Mouse (Mus musculus): ENCODE data around the gene Stx16.

GRCm38 (mm10) chr2:174127376-174127713 lies 51.2 kb downstream of the Stx16 start:
- TF ChIP-seq CTCF (IDR thresholded peaks at IDR 0.05; ENCODE audit: insufficient read depth, low read depth, low read length) = no peak
- TF ChIP-seq POLR2A (IDR thresholded peaks at IDR 0.05; ENCODE audit: insufficient read depth, low read depth, low read length) = no peak

All from olfactory bulb, adult 2 months (tissue).